Mouse (Mus musculus): ENCODE results near the gene Aqp2.

Aqp2 gene

GRCm38 (mm10) chr15:99590429-99591084 is 11.7 kb downstream of the Aqp2 start, which contains the start of gene Aqp5:
Aqp5 (plus strand) TSS chr15:99590782.
- DNase-seq (ENCODE audit: low spot score): peak; percentile 45

GRCm38 (mm10) chr15:99592177-99592576 is 13.3 kb downstream of the Aqp2 start:
- DNase-seq (ENCODE audit: low spot score): no peak

DNA sequence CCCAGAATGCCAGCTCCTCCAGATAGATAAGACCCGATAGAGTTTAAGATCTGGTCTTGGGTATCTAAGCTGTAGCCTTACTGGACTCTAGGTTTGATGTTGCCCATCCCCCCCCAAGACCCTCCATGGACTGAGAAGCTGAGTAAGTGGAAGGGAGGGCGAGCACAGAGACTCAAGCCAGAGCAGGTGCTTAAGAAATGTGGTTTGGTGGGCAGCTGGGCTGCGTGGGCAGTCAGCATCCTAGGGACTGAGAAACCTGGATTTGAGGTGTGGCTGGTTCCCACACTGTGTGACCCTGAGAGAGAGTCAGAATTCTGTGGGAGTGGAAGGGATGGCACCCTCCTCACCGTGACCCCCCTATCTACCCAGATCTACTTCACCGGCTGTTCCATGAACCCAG is 14.0 kb downstream of the Aqp2 start:
- DNase-seq (ENCODE audit: low spot score): no peak

GRCm38 (mm10) chr15:99594951-99595350 is 16.1 kb downstream of the Aqp2 start:
- DNase-seq (ENCODE audit: low spot score): no peak

- peak; percentile 83 for DNase-seq (ENCODE audit: low spot score)
Measured at GRCm38 (mm10) chr15:99596056-99596687, 17.3 kb downstream of the Aqp2 start.

DNA sequence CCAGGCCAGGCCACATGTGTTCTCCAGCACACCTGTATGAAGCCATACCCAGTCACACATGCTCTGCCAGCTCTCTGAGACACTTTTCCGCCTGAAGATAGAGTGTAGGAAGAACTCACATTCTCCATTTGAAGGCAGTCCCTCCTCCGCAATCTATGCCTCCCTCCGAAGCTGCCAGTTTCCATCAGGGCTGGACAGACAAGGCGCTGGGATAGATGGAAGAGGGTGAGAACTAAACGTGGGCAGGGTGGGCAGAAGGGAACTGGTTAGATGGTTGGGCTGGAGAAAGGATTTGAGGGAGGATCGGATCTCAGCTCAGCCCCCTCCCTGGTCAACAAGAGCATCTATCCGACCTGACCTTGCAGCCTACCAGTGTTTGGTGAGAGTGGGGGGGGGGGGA is 18.0 kb downstream of the Aqp2 start:
- DNase-seq (ENCODE audit: low spot score): no peak

DNA sequence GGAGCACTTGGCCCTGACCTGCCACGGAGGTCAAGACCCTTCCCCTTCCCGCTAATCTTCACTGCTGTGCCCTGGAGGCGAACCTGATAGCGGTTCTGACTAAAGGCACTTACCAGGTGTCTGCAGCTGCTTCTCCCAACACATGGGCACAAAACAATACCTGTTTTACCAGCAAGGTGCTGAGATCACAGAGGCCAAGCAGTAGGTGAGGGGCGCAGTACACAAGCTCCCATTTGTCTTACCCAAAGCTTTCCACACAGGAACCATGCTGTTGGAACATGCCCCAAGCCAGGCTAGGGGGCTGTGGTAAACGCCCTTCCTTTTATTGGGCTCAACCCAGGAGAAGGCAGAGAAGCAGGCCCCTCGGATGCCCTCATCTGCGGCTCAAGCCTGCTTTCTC is 18.7 kb downstream of the Aqp2 start:
- no peak for DNase-seq (ENCODE audit: low spot score)

GRCm38 (mm10) chr15:99599245-99600070 is 20.6 kb downstream of the Aqp2 start:
- no peak for DNase-seq (ENCODE audit: low spot score)

- no peak for DNase-seq (ENCODE audit: low spot score)
Measured at GRCm38 (mm10) chr15:99600986-99601822, 22.3 kb downstream of the Aqp2 start, which contains the start of gene Aqp6. Aqp6 (plus strand) TSS chr15:99601400.

DNA sequence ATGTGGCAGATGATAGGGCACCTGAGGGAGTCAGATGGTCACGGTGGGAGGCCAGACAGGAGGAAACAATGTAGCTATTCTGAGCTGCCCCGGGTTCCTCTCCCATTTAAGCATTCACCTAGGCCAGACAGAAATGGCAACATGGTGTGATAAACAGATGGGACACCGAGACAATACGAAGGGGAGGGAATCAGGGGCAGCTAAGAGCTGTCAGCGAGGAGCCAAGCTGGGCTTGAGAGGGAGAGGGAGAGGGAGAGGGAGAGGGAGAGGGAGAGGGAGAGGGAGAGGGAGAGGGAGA is 22.9 kb downstream of the Aqp2 start:
- DNase-seq (ENCODE audit: low spot score): no peak

DNA sequence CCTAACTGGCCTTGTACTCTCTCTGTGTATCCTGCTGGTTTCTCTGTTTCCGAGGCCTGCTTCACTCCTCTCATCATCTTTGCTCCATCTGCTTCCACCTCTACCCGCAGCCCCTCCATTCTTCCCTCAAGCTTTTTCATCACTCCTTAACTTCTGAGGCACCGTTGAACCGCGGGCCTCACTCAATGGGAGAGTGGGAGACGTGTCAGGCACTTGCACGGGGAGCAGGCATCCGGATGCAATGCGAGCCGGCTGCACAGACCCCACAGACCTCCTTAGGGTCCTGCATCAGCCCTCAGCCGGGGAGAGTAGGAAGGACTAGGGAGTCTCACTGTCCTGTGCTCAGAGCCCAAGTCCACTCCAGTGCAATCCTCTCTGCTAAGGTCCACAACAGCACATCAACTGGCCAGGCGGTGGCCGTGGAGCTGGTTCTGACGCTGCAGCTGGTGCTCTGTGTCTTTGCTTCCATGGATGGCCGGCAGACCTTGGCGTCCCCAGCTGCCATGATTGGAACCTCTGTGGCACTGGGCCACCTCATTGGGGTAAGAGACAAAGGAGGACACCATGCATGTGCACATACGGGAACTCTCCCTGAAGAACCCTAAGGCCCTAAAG is 23.5 kb downstream of the Aqp2 start:
- no peak for DNase-seq (ENCODE audit: low spot score)

DNA sequence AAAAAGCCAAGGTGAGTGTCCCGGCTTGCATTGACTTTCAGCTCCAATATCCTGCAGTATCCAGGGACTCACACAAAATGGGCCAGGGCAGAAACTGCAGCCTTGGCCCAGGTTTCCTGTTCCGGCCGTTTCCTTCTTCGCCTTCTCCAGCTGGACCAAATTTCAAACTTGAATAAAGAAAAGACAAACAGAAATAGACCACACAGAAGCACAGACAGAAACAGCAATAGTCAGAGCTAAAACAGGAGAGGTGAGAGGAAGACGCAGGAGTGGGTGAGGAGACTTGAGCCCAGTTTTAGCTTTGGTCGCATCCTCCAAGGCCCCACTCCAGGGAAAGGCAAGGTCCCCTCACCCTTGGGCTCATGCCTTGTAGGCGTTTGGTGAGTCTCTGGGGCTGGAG is 24.4 kb downstream of the Aqp2 start:
- no peak for DNase-seq (ENCODE audit: low spot score)

GRCm38 (mm10) chr15:99605595-99605994 is 26.7 kb downstream of the Aqp2 start:
- no peak for DNase-seq (ENCODE audit: low spot score)

DNA sequence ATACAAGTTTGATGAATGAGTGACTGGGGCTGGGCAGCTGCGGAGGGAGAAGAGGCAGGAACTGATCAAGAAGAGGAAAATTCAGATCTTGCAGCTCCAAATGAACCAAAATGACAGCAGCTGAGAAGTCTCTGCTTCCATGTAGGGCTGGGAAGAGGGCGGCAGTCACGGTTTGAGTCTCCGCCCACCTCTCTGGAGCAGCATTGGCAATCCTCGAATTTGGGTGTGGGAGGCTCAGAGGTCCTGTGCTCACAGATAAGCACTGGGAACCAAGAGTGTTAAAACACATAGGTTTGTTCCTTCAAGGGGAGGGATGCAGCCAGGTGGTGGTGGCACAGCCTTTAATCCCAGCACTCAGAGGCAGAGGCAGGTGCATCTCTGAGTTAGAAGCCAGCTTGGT is 27.7 kb downstream of the Aqp2 start:
- DNase-seq (ENCODE audit: low spot score): no peak

- no peak for DNase-seq (ENCODE audit: low spot score)
Measured at GRCm38 (mm10) chr15:99607388-99608113, 28.7 kb downstream of the Aqp2 start.

DNA sequence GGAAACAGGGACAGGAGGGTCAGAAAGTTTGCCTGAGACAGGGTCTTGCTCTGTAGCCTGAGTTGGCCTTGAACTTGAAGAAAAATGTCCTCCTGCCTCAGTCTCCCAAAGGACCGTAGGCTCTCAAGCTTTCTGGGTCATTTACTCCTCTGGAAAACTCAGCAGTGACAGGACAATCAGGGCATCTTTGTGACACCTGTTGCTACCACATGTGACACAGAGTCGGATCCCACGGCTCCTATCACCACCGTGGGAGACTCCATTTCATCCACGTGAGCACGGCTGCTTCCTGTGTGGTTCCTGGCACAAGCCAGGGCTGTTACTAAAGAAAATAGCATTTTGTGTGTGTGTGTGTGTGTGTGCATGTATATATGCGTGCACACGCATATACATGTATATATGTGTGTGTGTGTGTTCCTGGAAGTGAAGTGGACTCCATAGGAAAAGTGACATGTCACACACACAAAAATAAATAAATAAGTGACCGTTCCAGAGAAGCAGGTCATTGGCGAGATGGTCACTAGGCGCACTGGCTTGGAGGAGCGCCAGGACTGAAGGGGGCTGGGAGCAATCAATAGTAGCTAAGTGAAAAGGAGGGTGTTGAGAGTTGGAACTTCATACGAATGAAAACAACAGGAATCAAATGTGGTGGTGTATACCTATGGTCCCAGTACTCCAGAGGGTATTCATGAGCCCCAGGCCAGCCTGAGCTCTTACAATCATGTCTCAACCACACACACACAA is 29.7 kb downstream of the Aqp2 start:
- DNase-seq (ENCODE audit: low spot score): no peak

GRCm38 (mm10) chr15:99611563-99611962 is 32.7 kb downstream of the Aqp2 start:
- DNase-seq (ENCODE audit: low spot score): no peak

- no peak for DNase-seq (ENCODE audit: low spot score)
Measured at GRCm38 (mm10) chr15:99614273-99614672, 35.4 kb downstream of the Aqp2 start.

DNA sequence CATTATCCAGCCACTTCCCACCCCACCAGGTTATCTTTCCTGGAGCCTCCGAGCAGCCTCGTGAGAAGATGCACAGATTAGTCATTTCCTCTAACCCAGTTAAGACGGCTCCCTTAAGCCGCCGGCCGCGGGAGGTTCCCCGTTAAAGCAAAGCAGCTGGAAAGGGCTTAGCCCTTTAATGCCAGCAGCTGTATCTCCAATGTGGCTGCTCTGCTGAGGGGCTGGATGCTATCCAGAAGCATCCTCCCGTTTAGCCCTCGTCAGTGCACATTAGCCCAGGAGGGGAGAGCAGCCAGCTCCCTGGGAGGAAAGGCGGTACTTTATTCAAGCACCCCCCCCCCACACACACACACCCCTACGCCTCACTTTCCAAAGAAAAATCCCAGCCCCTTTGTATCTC is 35.9 kb downstream of the Aqp2 start:
- DNase-seq (ENCODE audit: low spot score): no peak

GRCm38 (mm10) chr15:99615246-99615645 is 36.4 kb downstream of the Aqp2 start:
- DNase-seq (ENCODE audit: low spot score): no peak

Measured in ovary, postnatal 36 days (tissue).